Mouse (Mus musculus): ENCODE measurements at regions not wholly inside any gene's neighbourhood (a gene's known extent, or its start where the extent isn't known, plus 50 kb on each side); places are given as distances from the start of the nearest gene placed in this dataset.

- TF ChIP-seq CTCF (conservative IDR thresholded peaks at IDR 0.05; ENCODE audit: low read length) (no peak), NANOG (IDR thresholded peaks at IDR 0.05; ENCODE audit: borderline replicate concordance, low read length) (no peak)
Observed at GRCm38 (mm10) chr13:101876601-101877000, 108.6 kb upstream of the Pik3r1 start.

All from E14TG2a.4 (cell line).